Mouse (Mus musculus): Measurements from ENCODE around the gene Phtf2. TPM values are rescaled to one million over a fixed set of nuclear protein-coding genes. Genes with fewer than 3 reads are reported as not detected.
A peak's percentile ranks its signal among the peaks of the same experiment; 100 is the strongest.

Gene Phtf2
- polyA plus RNA-seq, 1 experiment from 2014 or later, result 3.8 TPM

DNA sequence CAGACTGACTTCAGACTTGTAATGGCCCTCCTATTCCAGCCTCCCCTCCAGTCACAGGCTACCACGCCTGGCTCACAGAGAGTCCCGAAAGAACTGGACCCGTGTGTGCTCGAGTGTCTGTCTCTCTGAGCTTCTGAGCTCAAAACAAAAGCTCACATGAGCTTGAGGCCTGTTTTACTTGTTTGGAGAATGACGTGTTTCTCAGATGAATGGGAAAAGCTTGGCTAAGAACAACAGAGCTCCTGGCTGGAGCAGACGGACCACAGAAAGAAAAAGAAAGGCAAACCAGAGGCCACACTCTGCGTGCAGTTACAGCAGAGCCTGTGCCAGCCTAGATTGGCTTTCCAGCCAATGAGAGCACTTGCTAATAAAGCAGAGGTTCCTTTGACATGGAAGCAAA, 130.2 kb downstream of the Phtf2 start:
- Histone ChIP-seq H3K4me2 (replicated peaks; ENCODE audit: low read depth, low read length) (no peak overlapping the region), H3K36me3 (ENCODE audit: insufficient read depth, low read length) (no peaks in the 10 kb centered on the region), H3K4me1 (ENCODE audit: insufficient read depth, low read depth, low read length) (no peaks in the 10 kb centered on the region; the same call in 1 of the 2 replicates), H3K27ac (ENCODE audit: low read length) (peak overlapping the region; percentile 2; the same call in 1 of the 2 replicates), H3K9ac (replicated peaks; ENCODE audit: low read depth) (no peak overlapping the region), H3K27me3 (replicated peaks; ENCODE audit: insufficient read depth, low read length) (no peaks in the 10 kb centered on the region), H3K4me3 (ENCODE audit: low read depth, low read length) (no peak overlapping the region), H3K9me3 (ENCODE audit: low read length) (no peaks in the 10 kb centered on the region)
- DNase-seq (ENCODE audit: low spot score), result peak; percentile 55
- WGBS, result 42% methylated on average over 7 of the region's 7 CpGs
- peak; percentile 64 for ATAC-seq
- TF ChIP-seq CTCF (IDR thresholded peaks at IDR 0.05), result no peak
- TF ChIP-seq EP300 (IDR thresholded peaks at IDR 0.05), result no peak

DNA sequence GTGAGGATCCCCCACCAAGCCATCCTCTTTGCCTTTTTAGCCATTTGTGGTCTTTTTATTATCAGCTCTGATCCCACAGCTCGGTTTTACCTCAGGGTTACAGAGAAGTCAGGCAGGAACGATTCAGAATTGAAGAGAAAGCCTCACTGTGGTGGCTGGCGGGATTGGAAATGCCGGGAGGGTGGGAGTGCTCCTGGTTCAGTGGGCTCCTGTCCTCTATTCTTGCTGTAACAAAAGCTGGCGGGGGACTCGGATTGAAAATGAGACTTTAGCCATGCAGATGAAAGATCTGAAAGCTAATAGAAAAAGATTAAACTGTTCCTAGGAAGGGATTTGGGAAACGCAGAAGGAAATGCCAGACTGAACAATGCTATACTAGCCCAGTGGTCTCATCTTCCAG, 130.9 kb downstream of the Phtf2 start:
- Histone ChIP-seq H3K9ac (replicated peaks; ENCODE audit: low read depth) (no peak overlapping the region), H3K9me3 (ENCODE audit: low read length) (no peaks in the 10 kb centered on the region), H3K36me3 (ENCODE audit: insufficient read depth, low read length) (no peaks in the 10 kb centered on the region), H3K4me2 (replicated peaks; ENCODE audit: low read depth, low read length) (no peak overlapping the region), H3K4me1 (ENCODE audit: insufficient read depth, low read depth, low read length) (no peaks in the 10 kb centered on the region; the same call in 1 of the 2 replicates), H3K4me3 (ENCODE audit: low read depth, low read length) (no peak overlapping the region), H3K27ac (ENCODE audit: low read length) (no peak overlapping the region), H3K27me3 (replicated peaks; ENCODE audit: insufficient read depth, low read length) (no peaks in the 10 kb centered on the region)
- TF ChIP-seq EP300 (IDR thresholded peaks at IDR 0.05) (no peak), CTCF (IDR thresholded peaks at IDR 0.05) (no peak)
- no peak for ATAC-seq
- no peak for DNase-seq (ENCODE audit: low spot score)
- 79% methylated on average over 7 of the region's 7 CpGs for WGBS

DNA sequence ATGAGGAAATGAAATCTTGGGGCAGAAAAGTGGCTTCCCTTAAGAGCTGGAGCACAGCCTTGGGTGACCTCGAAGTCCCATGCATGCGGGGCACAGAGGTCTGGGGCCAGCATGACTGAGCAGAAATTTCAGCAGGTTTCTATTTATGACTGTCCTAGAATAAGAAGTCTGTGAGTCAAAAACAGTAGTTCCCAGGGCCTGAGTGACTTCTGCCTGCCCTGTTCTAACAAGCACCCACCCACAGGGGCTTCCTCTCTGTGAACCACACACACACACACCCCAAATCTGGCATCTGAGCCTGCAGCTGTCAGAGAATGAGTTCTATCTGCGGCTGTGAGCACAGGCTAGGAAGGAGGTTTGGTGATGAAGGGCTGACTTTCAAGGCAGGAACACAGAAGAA, 132.4 kb downstream of the Phtf2 start:
- no peak for DNase-seq (ENCODE audit: low spot score)

DNA sequence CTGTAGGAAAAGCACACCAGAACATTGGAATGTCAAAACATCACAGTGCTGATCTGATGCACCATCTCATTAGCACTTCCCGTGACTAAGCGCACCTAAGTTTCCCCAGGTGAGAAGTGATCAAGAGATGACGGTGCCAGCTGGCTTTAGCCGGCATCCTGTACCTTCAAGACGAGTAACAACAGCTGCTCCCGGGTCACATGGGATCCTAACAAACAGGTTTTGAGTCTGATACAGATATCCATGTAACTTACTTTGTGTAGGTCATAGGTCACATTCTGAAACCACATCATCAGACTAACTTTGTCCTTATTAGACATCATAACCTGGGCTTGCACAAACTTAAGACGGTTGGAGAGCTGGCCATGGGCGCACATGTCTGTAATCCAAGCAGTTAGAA, 133.1 kb downstream of the Phtf2 start:
- DNase-seq (ENCODE audit: low spot score) (no peak), ATAC-seq (no peak)
- Histone ChIP-seq H3K4me3 (ENCODE audit: low read depth, low read length) (no peak overlapping the region), H3K4me1 (ENCODE audit: insufficient read depth, low read depth, low read length) (no peaks in the 10 kb centered on the region; the same call in 1 of the 2 replicates), H3K27me3 (replicated peaks; ENCODE audit: insufficient read depth, low read length) (no peaks in the 10 kb centered on the region), H3K9ac (replicated peaks; ENCODE audit: low read depth) (no peak overlapping the region), H3K9me3 (ENCODE audit: low read length) (no peaks in the 10 kb centered on the region), H3K27ac (ENCODE audit: low read length) (no peak overlapping the region), H3K4me2 (replicated peaks; ENCODE audit: low read depth, low read length) (no peak overlapping the region), H3K36me3 (ENCODE audit: insufficient read depth, low read length) (no peaks in the 10 kb centered on the region)
- 91% methylated on average over 8 of the region's 8 CpGs for WGBS
- TF ChIP-seq CTCF (IDR thresholded peaks at IDR 0.05) (no peak), EP300 (IDR thresholded peaks at IDR 0.05) (no peak)

More for the DNA sequence above, 132.4 kb downstream of the Phtf2 start:
- Histone ChIP-seq H3K4me3 (ENCODE audit: low read depth, low read length) (no peak overlapping the region), H3K27ac (ENCODE audit: low read length) (no peak overlapping the region), H3K36me3 (ENCODE audit: insufficient read depth, low read length) (no peaks in the 10 kb centered on the region), H3K27me3 (replicated peaks; ENCODE audit: insufficient read depth, low read length) (no peaks in the 10 kb centered on the region), H3K4me2 (replicated peaks; ENCODE audit: low read depth, low read length) (no peak overlapping the region), H3K9ac (replicated peaks; ENCODE audit: low read depth) (no peak overlapping the region), H3K4me1 (ENCODE audit: insufficient read depth, low read depth, low read length) (no peaks in the 10 kb centered on the region; the same call in 1 of the 2 replicates), H3K9me3 (ENCODE audit: low read length) (no peaks in the 10 kb centered on the region)
- TF ChIP-seq CTCF (IDR thresholded peaks at IDR 0.05) (no peak), EP300 (IDR thresholded peaks at IDR 0.05) (no peak)
- WGBS, result 81% methylated on average over 3 of the region's 3 CpGs
- no peak for ATAC-seq

DNA sequence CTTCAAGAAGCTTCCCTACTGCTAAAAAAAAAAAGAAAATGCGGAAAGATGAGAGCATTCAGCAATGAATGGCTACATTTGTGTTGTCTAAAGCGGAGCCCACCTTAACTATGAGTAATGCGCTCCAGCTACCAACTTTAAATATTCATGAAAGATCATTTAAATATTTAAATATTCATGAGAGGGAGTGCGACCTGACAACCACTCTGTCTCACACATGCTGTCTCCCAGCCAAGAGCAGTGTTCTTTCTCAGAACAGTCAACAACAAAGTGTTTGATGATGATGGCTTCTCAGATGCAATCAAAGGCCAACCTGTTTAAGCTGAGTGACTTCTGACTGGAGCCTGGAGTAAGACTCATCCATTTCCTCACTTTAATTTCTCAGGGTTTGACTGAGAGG, 133.8 kb downstream of the Phtf2 start:
- no peaks in the 10 kb centered on the region for H3K9me3 ChIP-seq (ENCODE audit: low read length)
- no peak for DNase-seq (ENCODE audit: low spot score)
- no peaks in the 10 kb centered on the region for H3K36me3 ChIP-seq (ENCODE audit: insufficient read depth, low read length)
- H3K27ac ChIP-seq (ENCODE audit: low read length), result no peak overlapping the region
- TF ChIP-seq EP300 (IDR thresholded peaks at IDR 0.05), result no peak
- TF ChIP-seq CTCF (IDR thresholded peaks at IDR 0.05), result no peak
- H3K4me1 ChIP-seq (ENCODE audit: insufficient read depth, low read depth, low read length), result no peaks in the 10 kb centered on the region; the same call in 1 of the 2 replicates
- no peak overlapping the region for H3K9ac ChIP-seq (replicated peaks; ENCODE audit: low read depth)
- 84% methylated on average over 4 of the region's 4 CpGs for WGBS
- no peak for ATAC-seq
- H3K27me3 ChIP-seq (replicated peaks; ENCODE audit: insufficient read depth, low read length), result no peaks in the 10 kb centered on the region
- no peak overlapping the region for H3K4me2 ChIP-seq (replicated peaks; ENCODE audit: low read depth, low read length)
- no peak overlapping the region for H3K4me3 ChIP-seq (ENCODE audit: low read depth, low read length)

DNA sequence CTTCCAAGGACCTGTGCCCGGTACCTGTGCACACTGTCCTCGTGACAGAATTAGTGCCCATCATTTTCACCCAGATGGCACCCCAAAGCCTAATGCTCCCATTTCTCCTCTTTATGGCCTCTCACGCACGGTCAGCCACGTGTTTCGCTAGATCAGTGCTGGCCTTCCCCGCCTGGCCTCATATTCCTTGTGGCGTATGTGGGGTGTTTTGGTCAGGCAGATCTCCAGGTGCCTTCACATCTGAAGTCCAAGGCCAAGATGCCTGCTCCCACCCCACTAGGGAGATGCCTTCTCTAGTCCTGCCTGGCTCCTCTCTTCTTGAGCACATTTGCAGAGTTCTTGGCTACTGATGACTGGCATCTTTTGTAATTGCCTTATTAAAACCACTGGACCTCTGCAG, 140.0 kb downstream of the Phtf2 start:
- ATAC-seq (no peak), DNase-seq (ENCODE audit: low spot score) (no peak)
- H3K36me3 ChIP-seq (ENCODE audit: insufficient read depth, low read length), result no peaks in the 10 kb centered on the region
- TF ChIP-seq CTCF (IDR thresholded peaks at IDR 0.05) (no peak), EP300 (IDR thresholded peaks at IDR 0.05) (no peak)
- H3K27ac ChIP-seq (ENCODE audit: low read length), result no peak overlapping the region
- H3K4me3 ChIP-seq (ENCODE audit: low read depth, low read length), result no peak overlapping the region
- WGBS, result 91% methylated on average over 8 of the region's 8 CpGs
- no peaks in the 10 kb centered on the region for H3K4me1 ChIP-seq (ENCODE audit: insufficient read depth, low read depth, low read length)
- H3K9me3 ChIP-seq (ENCODE audit: low read length), result no peaks in the 10 kb centered on the region
- H3K27me3 ChIP-seq (replicated peaks; ENCODE audit: insufficient read depth, low read length), result no peaks in the 10 kb centered on the region
- no peak overlapping the region for H3K9ac ChIP-seq (replicated peaks; ENCODE audit: low read depth)
- no peak overlapping the region for H3K4me2 ChIP-seq (replicated peaks; ENCODE audit: low read depth, low read length)

DNA sequence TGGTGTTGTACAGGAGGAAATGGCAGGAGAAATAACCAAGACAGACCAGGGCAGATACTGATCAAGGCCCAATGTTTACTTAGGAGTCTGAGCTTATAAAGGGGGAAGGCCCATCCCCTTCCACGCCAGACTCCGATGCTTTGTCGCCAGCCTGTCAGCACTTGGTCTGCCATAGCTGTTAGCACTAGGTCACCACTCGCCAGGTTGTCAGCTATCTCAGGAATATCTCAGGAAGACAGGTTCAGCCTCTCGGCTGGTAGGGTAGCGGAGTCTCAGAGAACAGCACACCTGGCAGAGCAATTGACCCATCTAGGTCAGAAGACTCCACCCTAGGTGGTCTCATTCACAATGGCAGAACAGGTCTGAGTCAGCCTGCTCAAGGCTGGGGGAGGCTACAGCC, 140.7 kb downstream of the Phtf2 start:
- Histone ChIP-seq H3K4me1 (ENCODE audit: insufficient read depth, low read depth, low read length) (no peaks in the 10 kb centered on the region), H3K4me2 (replicated peaks; ENCODE audit: low read depth, low read length) (no peak overlapping the region), H3K27ac (ENCODE audit: low read length) (no peak overlapping the region), H3K27me3 (replicated peaks; ENCODE audit: insufficient read depth, low read length) (no peaks in the 10 kb centered on the region), H3K36me3 (ENCODE audit: insufficient read depth, low read length) (no peaks in the 10 kb centered on the region), H3K9me3 (ENCODE audit: low read length) (no peaks in the 10 kb centered on the region), H3K9ac (replicated peaks; ENCODE audit: low read depth) (no peak overlapping the region), H3K4me3 (ENCODE audit: low read depth, low read length) (no peak overlapping the region)
- ATAC-seq (no peak), DNase-seq (ENCODE audit: low spot score) (no peak)
- whole genome bisulfite sequencing, result 55% methylated on average over 6 of the region's 6 CpGs
- TF ChIP-seq CTCF (IDR thresholded peaks at IDR 0.05), result no peak
